In genomic region chr6:56797311-56798151, GRCm38 (mm10) we compare ENCODE assay signal across 8 mouse cellular contexts. TPM values are rescaled to one million over a fixed set of nuclear protein-coding genes. Genes with fewer than 3 reads are reported as not detected.
DNase-seq lines count a peak whose midpoint lies in the region; ATAC-seq and TF ChIP-seq lines count a peak whose summit lies in the region.

Kbtbd2 (minus strand) TSS chr6:56797813.

- H3K4me3 ChIP-seq in E14TG2a.4 (replicated peaks; ENCODE audit: low read length) = peak within 1 kb of the TSS; percentile 88
- H3K4me3 ChIP-seq in forebrain, embryonic 13.5 days = peak within 1 kb of the TSS; percentile 81
- H3K4me3 ChIP-seq in neural tube, embryonic 15.5 days (replicated peaks) = peak within 1 kb of the TSS; percentile 91

- H3K36me3 ChIP-seq in E14TG2a.4 (ENCODE audit: insufficient read depth, low read length) = 0 out of 2 replicates have a peak, but pooled peaks cover 4% of the 10 kb centered on the region
- H3K36me3 ChIP-seq in forebrain, embryonic 13.5 days (ENCODE audit: poor library complexity, severe bottlenecking) = peaks cover 7% of the 10 kb centered on the region; the same call in 1 of the 2 replicates
- no peaks in the 10 kb centered on the region for H3K36me3 ChIP-seq in neural tube, embryonic 15.5 days

- H3K27me3 ChIP-seq in E14TG2a.4 (ENCODE audit: insufficient read depth, low read length) = 0 out of 2 replicates have a peak, but pooled peaks cover 7% of the 10 kb centered on the region
- H3K27me3 ChIP-seq in forebrain, embryonic 13.5 days = no peaks in the 10 kb centered on the region
- H3K27me3 ChIP-seq in neural tube, embryonic 15.5 days (replicated peaks) = no peaks in the 10 kb centered on the region

- H3K4me1 ChIP-seq in E14TG2a.4 (replicated peaks; ENCODE audit: low read depth, low read length) = peaks cover 44% of the 10 kb centered on the region
- peaks cover 33% of the 10 kb centered on the region for H3K4me1 ChIP-seq in forebrain, embryonic 13.5 days
- H3K4me1 ChIP-seq in neural tube, embryonic 15.5 days = peaks cover 37% of the 10 kb centered on the region

- TF ChIP-seq CTCF in E14TG2a.4 (conservative IDR thresholded peaks at IDR 0.05; ENCODE audit: low read length) = no peak

- peak; percentile 94 for ATAC-seq in forebrain, embryonic 13.5 days
- peak; percentile 96 for ATAC-seq in neural tube, embryonic 15.5 days (ENCODE audit: low FRiP score)

- intact Hi-C loops in heart, postnatal 14 days (cut with DNase I) = loop anchor here (5.0 kb wide), 1 partner anchor 80 kb away; no protein-coding TSS in a partner anchor

- peak within 1 kb of the TSS; percentile 99 for H3K27ac ChIP-seq in forebrain, embryonic 13.5 days
- peak within 1 kb of the TSS; percentile 98 for H3K27ac ChIP-seq in neural tube, embryonic 15.5 days (replicated peaks)

- peak; percentile 90 for DNase-seq in c-Kit-positive CD71-positive TER-119-positive erythroid progenitor cells, embryonic 14.5 days (ENCODE audit: low spot score)
- DNase-seq in heart, postnatal 14 days = peak; percentile 94 to 96
- peak; percentile 94 for DNase-seq in layer of hippocampus, adult 11-12 months (ENCODE audit: low spot score)
- DNase-seq in lung, adult 18-20 months = peak; percentile 96 to 97
- peak; percentile 91 for DNase-seq in testis, postnatal 14 days (ENCODE audit: low spot score)

- H3K9ac ChIP-seq in forebrain, embryonic 13.5 days = peak within 1 kb of the TSS; percentile 94
- H3K9ac ChIP-seq in neural tube, embryonic 15.5 days (replicated peaks) = peak within 1 kb of the TSS; percentile 89

- under 1% methylated on average over 75 of the region's 98 CpGs for WGBS in forebrain, embryonic 13.5 days
- under 1% methylated on average over 91 of the region's 98 CpGs for WGBS in neural tube, embryonic 15.5 days

- H3K9me3 ChIP-seq in E14TG2a.4 (ENCODE audit: low read length) = no peaks in the 10 kb centered on the region
- no peaks in the 10 kb centered on the region for H3K9me3 ChIP-seq in forebrain, embryonic 13.5 days (replicated peaks)
- no peaks in the 10 kb centered on the region for H3K9me3 ChIP-seq in neural tube, embryonic 15.5 days (replicated peaks)

- peak within 1 kb of the TSS; percentile 78 for H3K4me2 ChIP-seq in forebrain, embryonic 13.5 days
- peak within 1 kb of the TSS; percentile 81 for H3K4me2 ChIP-seq in neural tube, embryonic 15.5 days

RNA-seq across cellular contexts. Expression of gene Kbtbd2, which starts in this region (rescaled TPM):
- polyA plus RNA-seq in forebrain, embryonic 13.5 days (2015; fragmentation: Nextera tagmentation; extraction: Ambion mirVana) = 36.0 and 36.8 TPM in 2 replicates
- 10 to 100 TPM; 30.4 to 35.4 TPM for total RNA-seq in heart, postnatal 14 days (2021)
- polyA plus RNA-seq in neural tube, embryonic 15.5 days (2015; fragmentation: Nextera tagmentation; extraction: Ambion mirVana) = 28.9 and 31.1 TPM in 2 replicates

Comparison
In these comparisons a context has a peak if more than half of its experiments do, and no peak if none do; other contexts are left out.
1. Peak in every context shown above with its lines: DNase-seq, ATAC-seq, H3K4me3 ChIP-seq and H3K27ac ChIP-seq.